Mouse (Mus musculus): Measurements from ENCODE around the gene Zfp169. TPM values are rescaled to one million over a fixed set of nuclear protein-coding genes. Genes with fewer than 3 reads are reported as not detected.

Gene Zfp169
- polyA plus RNA-seq, 1 experiment from 2014 or later, result 7.9 TPM

DNA sequence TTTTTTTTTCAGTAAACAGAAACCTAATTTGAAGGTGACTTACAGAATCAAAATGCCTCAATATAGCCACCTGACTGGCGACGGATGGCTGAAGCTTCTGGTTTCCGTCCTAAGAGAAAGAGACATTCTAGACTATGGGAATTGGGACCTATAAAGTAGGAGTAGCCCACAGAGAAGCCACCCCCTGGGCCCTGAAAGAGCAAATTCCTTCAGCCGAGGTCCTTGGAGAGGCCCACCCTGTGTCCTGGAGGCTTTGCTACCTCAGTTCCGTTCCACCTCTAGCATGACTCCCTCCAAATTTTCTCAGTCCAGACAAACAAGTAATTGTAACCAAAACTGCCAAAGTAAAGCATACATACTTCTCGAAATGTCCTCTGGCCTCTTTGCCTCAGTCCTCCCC lies 34.4 kb upstream of the Zfp169 start:
- Histone ChIP-seq H3K4me2 (replicated peaks; ENCODE audit: low read depth, low read length) (no peak overlapping the region), H3K9me3 (ENCODE audit: control insufficient read depth, low read length) (no peaks in the 10 kb centered on the region), H3K27me3 (ENCODE audit: control insufficient read depth, insufficient read depth, low read length) (no peaks in the 10 kb centered on the region), H3K4me3 (ENCODE audit: low read depth, low read length) (no peak overlapping the region), H3K27ac (ENCODE audit: low read depth, low read length) (no peak overlapping the region), H3K4me1 (replicated peaks; ENCODE audit: control insufficient read depth, insufficient read depth, low read length) (peaks cover 5% of the 10 kb centered on the region; the same call in 1 of the 2 replicates), H3K36me3 (ENCODE audit: control insufficient read depth, insufficient read depth, low read length) (no peaks in the 10 kb centered on the region), H3K9ac (ENCODE audit: low read depth, low read length) (no peak overlapping the region)
- no peak for DNase-seq (ENCODE audit: low spot score)
- ATAC-seq (ENCODE audit: low FRiP score), result no peak
- 92% methylated on average over 6 of the region's 6 CpGs for WGBS

GRCm38 (mm10) chr13:48546330-48546917 lies 33.2 kb upstream of the Zfp169 start:
- Histone ChIP-seq H3K4me1 (replicated peaks; ENCODE audit: control insufficient read depth, insufficient read depth, low read length) (peaks cover 5% of the 10 kb centered on the region; the same call in 1 of the 2 replicates), H3K36me3 (ENCODE audit: control insufficient read depth, insufficient read depth, low read length) (no peaks in the 10 kb centered on the region), H3K27ac (ENCODE audit: low read depth, low read length) (peak overlapping the region; percentile 98), H3K4me3 (ENCODE audit: low read depth, low read length) (peak overlapping the region; percentile 82), H3K27me3 (ENCODE audit: control insufficient read depth, insufficient read depth, low read length) (no peaks in the 10 kb centered on the region), H3K9ac (ENCODE audit: low read depth, low read length) (peak overlapping the region; percentile 97), H3K9me3 (ENCODE audit: control insufficient read depth, low read length) (no peaks in the 10 kb centered on the region), H3K4me2 (replicated peaks; ENCODE audit: low read depth, low read length) (peak overlapping the region; percentile 39)
- under 1% methylated on average over 49 of the region's 72 CpGs for WGBS
- peak; percentile 99 for DNase-seq (ENCODE audit: low spot score)
- peak; percentile 98 for ATAC-seq (ENCODE audit: low FRiP score)

DNA sequence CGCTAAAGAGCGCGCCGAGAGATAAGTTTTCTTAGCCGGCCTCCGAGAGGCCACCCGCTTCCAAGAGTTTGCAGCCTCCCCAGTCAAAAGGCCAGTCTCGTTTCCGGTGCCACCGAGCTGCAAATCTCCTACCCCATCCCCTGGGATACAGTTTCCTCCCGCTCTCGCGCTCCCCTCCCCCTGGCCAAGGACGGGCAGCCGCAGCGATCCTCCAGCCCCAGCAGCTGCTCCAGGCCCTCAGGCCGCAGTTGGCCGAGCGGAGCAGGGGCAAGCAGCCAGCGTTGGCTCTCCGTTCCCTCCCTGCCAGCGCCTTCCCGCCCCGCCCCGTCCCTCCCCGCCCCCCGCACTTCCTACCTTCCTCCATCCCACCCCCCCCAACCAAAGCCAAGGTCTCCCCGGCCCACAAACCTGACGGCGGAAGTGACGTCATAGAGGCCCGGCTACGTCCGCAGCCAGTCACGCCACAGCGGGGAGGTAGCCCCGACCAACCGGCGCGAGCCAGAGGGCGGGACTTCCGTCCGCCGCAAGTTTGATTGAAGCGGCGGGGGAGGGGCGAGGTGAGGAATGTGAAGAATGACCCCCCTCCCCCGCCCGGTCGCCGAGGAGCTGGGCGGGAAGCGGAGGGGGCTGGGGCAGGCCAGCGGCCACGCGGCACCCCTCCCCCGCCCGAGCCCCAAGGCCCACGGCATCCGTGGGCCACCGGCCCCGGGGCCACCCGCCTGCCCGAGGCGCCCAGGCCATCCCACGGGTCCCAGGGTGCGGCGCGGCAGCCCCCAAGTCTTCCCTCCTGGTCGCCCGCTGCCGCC lies 32.4 kb upstream of the Zfp169 start:
- DNase-seq (ENCODE audit: low spot score) (peak; percentile 100), ATAC-seq (ENCODE audit: low FRiP score) (peak; percentile 87)
- Histone ChIP-seq H3K4me2 (replicated peaks; ENCODE audit: low read depth, low read length) (peak overlapping the region; percentile 70), H3K36me3 (ENCODE audit: control insufficient read depth, insufficient read depth, low read length) (no peaks in the 10 kb centered on the region), H3K4me1 (replicated peaks; ENCODE audit: control insufficient read depth, insufficient read depth, low read length) (peaks cover 5% of the 10 kb centered on the region), H3K27me3 (ENCODE audit: control insufficient read depth, insufficient read depth, low read length) (no peaks in the 10 kb centered on the region), H3K27ac (ENCODE audit: low read depth, low read length) (peak overlapping the region; percentile 98), H3K4me3 (ENCODE audit: low read depth, low read length) (peak overlapping the region; percentile 82), H3K9ac (ENCODE audit: low read depth, low read length) (peak overlapping the region; percentile 97), H3K9me3 (ENCODE audit: control insufficient read depth, low read length) (no peaks in the 10 kb centered on the region)
- 0% methylated on average over 42 of the region's 72 CpGs for WGBS

GRCm38 (mm10) chr13:48544867-48545266 lies 31.6 kb upstream of the Zfp169 start:
- no peaks in the 10 kb centered on the region for H3K36me3 ChIP-seq (ENCODE audit: control insufficient read depth, insufficient read depth, low read length)
- no peak for DNase-seq (ENCODE audit: low spot score)
- H3K4me3 ChIP-seq (ENCODE audit: low read depth, low read length), result peak overlapping the region; percentile 82
- H3K4me2 ChIP-seq (replicated peaks; ENCODE audit: low read depth, low read length), result peak overlapping the region; percentile 70
- H3K27me3 ChIP-seq (ENCODE audit: control insufficient read depth, insufficient read depth, low read length), result no peaks in the 10 kb centered on the region
- WGBS, result 52% methylated on average over 4 of the region's 4 CpGs
- H3K9ac ChIP-seq (ENCODE audit: low read depth, low read length), result no peak overlapping the region
- no peak for ATAC-seq (ENCODE audit: low FRiP score)
- no peak overlapping the region for H3K27ac ChIP-seq (ENCODE audit: low read depth, low read length)
- no peaks in the 10 kb centered on the region for H3K9me3 ChIP-seq (ENCODE audit: control insufficient read depth, low read length)
- peaks cover 5% of the 10 kb centered on the region for H3K4me1 ChIP-seq (replicated peaks; ENCODE audit: control insufficient read depth, insufficient read depth, low read length)

DNA sequence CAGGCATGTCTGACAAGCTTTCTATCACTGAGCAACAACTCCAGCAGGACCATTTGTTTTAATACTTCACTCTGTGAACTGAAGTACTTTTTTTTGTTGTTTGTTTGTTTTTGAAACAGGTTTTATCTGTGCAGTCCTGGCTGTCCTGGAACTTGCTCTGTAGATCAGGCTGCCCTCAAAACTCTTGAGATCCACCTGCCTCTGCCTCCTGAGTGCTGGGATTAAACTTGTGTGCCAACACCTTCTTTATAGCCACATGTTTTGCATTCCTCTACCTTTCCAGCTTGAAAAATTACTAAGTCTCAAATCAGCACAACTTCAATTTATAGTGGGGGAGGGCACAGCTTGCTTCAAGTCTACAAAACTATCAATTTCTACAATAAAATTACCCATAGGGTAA lies 31.1 kb upstream of the Zfp169 start:
- no peaks in the 10 kb centered on the region for H3K36me3 ChIP-seq (ENCODE audit: control insufficient read depth, insufficient read depth, low read length)
- peak overlapping the region; percentile 70; the same call in 1 of the 2 replicates for H3K4me2 ChIP-seq (replicated peaks; ENCODE audit: low read depth, low read length)
- H3K9me3 ChIP-seq (ENCODE audit: control insufficient read depth, low read length), result no peaks in the 10 kb centered on the region
- H3K9ac ChIP-seq (ENCODE audit: low read depth, low read length), result no peak overlapping the region
- no peak for ATAC-seq (ENCODE audit: low FRiP score)
- no peak for DNase-seq (ENCODE audit: low spot score)
- no peaks in the 10 kb centered on the region for H3K27me3 ChIP-seq (ENCODE audit: control insufficient read depth, insufficient read depth, low read length)
- H3K4me3 ChIP-seq (ENCODE audit: low read depth, low read length), result no peak overlapping the region; the same call in 1 of the 2 replicates
- no peak overlapping the region for H3K27ac ChIP-seq (ENCODE audit: low read depth, low read length)
- peaks cover 5% of the 10 kb centered on the region for H3K4me1 ChIP-seq (replicated peaks; ENCODE audit: control insufficient read depth, insufficient read depth, low read length)

DNA sequence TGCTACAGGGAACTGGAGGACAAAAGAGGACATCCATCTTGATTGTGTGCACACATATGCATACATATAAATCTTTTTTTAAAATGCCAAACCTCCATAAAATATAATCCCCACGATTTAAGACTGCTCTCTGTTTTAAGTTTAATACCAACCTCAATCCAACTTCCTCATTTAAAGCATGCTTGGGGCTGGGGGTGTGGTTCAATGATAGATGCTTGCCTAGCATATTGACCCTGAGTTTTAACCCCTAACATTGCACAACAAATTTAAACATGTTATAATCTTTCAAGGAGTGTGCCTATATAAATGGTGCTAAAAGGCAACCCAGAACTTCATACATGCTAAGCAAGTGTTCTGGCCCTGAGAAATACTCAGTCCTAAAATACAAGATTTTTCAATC lies 27.2 kb upstream of the Zfp169 start:
- Histone ChIP-seq H3K27ac (ENCODE audit: low read depth, low read length) (no peak overlapping the region), H3K4me1 (replicated peaks; ENCODE audit: control insufficient read depth, insufficient read depth, low read length) (peaks cover 5% of the 10 kb centered on the region), H3K9ac (ENCODE audit: low read depth, low read length) (no peak overlapping the region), H3K27me3 (ENCODE audit: control insufficient read depth, insufficient read depth, low read length) (no peaks in the 10 kb centered on the region), H3K9me3 (ENCODE audit: control insufficient read depth, low read length) (no peaks in the 10 kb centered on the region), H3K4me2 (replicated peaks; ENCODE audit: low read depth, low read length) (no peak overlapping the region), H3K36me3 (ENCODE audit: control insufficient read depth, insufficient read depth, low read length) (no peaks in the 10 kb centered on the region), H3K4me3 (ENCODE audit: low read depth, low read length) (no peak overlapping the region)
- ATAC-seq (ENCODE audit: low FRiP score) (no peak), DNase-seq (ENCODE audit: low spot score) (no peak)
- 67% methylated on average over 1 of the region's 1 CpGs for WGBS

- no peak for DNase-seq (ENCODE audit: low spot score)
Observed at GRCm38 (mm10) chr13:48533441-48533840, 20.2 kb upstream of the Zfp169 start.

GRCm38 (mm10) chr13:48531448-48531847 lies 18.2 kb upstream of the Zfp169 start:
- 78% methylated on average over 2 of the region's 2 CpGs for WGBS
- no peaks in the 10 kb centered on the region for H3K36me3 ChIP-seq (ENCODE audit: control insufficient read depth, insufficient read depth, low read length)
- ATAC-seq (ENCODE audit: low FRiP score) (no peak), DNase-seq (ENCODE audit: low spot score) (no peak)
- H3K27ac ChIP-seq (ENCODE audit: low read depth, low read length), result no peak overlapping the region
- H3K4me1 ChIP-seq (replicated peaks; ENCODE audit: control insufficient read depth, insufficient read depth, low read length), result no peaks in the 10 kb centered on the region
- no peak overlapping the region for H3K9ac ChIP-seq (ENCODE audit: low read depth, low read length)
- H3K4me3 ChIP-seq (ENCODE audit: low read depth, low read length), result no peak overlapping the region
- no peaks in the 10 kb centered on the region for H3K9me3 ChIP-seq (ENCODE audit: control insufficient read depth, low read length)
- H3K4me2 ChIP-seq (replicated peaks; ENCODE audit: low read depth, low read length), result no peak overlapping the region
- H3K27me3 ChIP-seq (ENCODE audit: control insufficient read depth, insufficient read depth, low read length), result no peaks in the 10 kb centered on the region

More at GRCm38 (mm10) chr13:48533441-48533840, 20.2 kb upstream of the Zfp169 start:
- Histone ChIP-seq H3K9me3 (ENCODE audit: control insufficient read depth, low read length) (no peaks in the 10 kb centered on the region), H3K36me3 (ENCODE audit: control insufficient read depth, insufficient read depth, low read length) (no peaks in the 10 kb centered on the region), H3K9ac (ENCODE audit: low read depth, low read length) (no peak overlapping the region), H3K27me3 (ENCODE audit: control insufficient read depth, insufficient read depth, low read length) (no peaks in the 10 kb centered on the region), H3K4me1 (replicated peaks; ENCODE audit: control insufficient read depth, insufficient read depth, low read length) (no peaks in the 10 kb centered on the region), H3K4me2 (replicated peaks; ENCODE audit: low read depth, low read length) (no peak overlapping the region), H3K27ac (ENCODE audit: low read depth, low read length) (no peak overlapping the region), H3K4me3 (ENCODE audit: low read depth, low read length) (no peak overlapping the region)
- 93% methylated on average over 5 of the region's 5 CpGs for WGBS
- no peak for ATAC-seq (ENCODE audit: low FRiP score)

GRCm38 (mm10) chr13:48530685-48531084 lies 17.4 kb upstream of the Zfp169 start:
- Histone ChIP-seq H3K4me3 (ENCODE audit: low read depth, low read length) (no peak overlapping the region), H3K36me3 (ENCODE audit: control insufficient read depth, insufficient read depth, low read length) (no peaks in the 10 kb centered on the region), H3K27ac (ENCODE audit: low read depth, low read length) (no peak overlapping the region), H3K9me3 (ENCODE audit: control insufficient read depth, low read length) (no peaks in the 10 kb centered on the region), H3K4me2 (replicated peaks; ENCODE audit: low read depth, low read length) (no peak overlapping the region), H3K4me1 (replicated peaks; ENCODE audit: control insufficient read depth, insufficient read depth, low read length) (no peaks in the 10 kb centered on the region), H3K9ac (ENCODE audit: low read depth, low read length) (no peak overlapping the region), H3K27me3 (ENCODE audit: control insufficient read depth, insufficient read depth, low read length) (no peaks in the 10 kb centered on the region)
- 76% methylated on average over 2 of the region's 2 CpGs for WGBS
- no peak for DNase-seq (ENCODE audit: low spot score)
- ATAC-seq (ENCODE audit: low FRiP score), result no peak
